Mouse (Mus musculus) liver, embryonic 11.5 days (tissue): ENCODE measurements around the gene Npas4. TPM values are rescaled to one million over a fixed set of nuclear protein-coding genes. Genes with fewer than 3 reads are reported as not detected.

Experiments used
- ATAC-seq: fragments of 200-750 bp; cut with Nextera tagmentation; replicated peaks from 2 replicates; pipeline ENCODE4 v1.8.0; 2017; ENCODE audit warnings: moderate number of reproducible peaks, mild to moderate bottlenecking, moderate TSS enrichment, moderate library complexity; ENCODE audit not compliant: low FRiP score
- DNase-seq: peaks from one replicate; pipeline ENCODE4 v3.0.0-alpha.2; 2017; ENCODE audit warnings: low spot score
- H3K27ac ChIP-seq: fragments of 300-500 bp; sonication (generic); 2 replicates; pipeline ENCODE4 v1.5.1; 2014; ENCODE audit warnings: mild to moderate bottlenecking, low read depth, low read length, control low read depth
- H3K27me3 ChIP-seq: fragments of 300-500 bp; sonication (generic); replicated peaks from 2 replicates; pipeline ENCODE4 v1.6.1; 2014; ENCODE audit warnings: low read length, mixed read lengths; ENCODE audit not compliant: control insufficient read depth, insufficient read depth
- H3K36me3 ChIP-seq: fragments of 300-500 bp; sonication (generic); 2 replicates; pipeline ENCODE4 v1.6.1; 2014; ENCODE audit warnings: mild to moderate bottlenecking, low read length, moderate library complexity, mixed read lengths; ENCODE audit not compliant: control insufficient read depth, insufficient read depth
- H3K4me1 ChIP-seq: fragments of 300-500 bp; sonication (generic); replicated peaks from 2 replicates; pipeline ENCODE4 v1.6.1; 2014; ENCODE audit warnings: low read length, mixed read lengths; ENCODE audit not compliant: control insufficient read depth, insufficient read depth
- H3K4me2 ChIP-seq: fragments of 300-500 bp; sonication (generic); 2 replicates; pipeline ENCODE4 v1.6.1; 2014; ENCODE audit warnings: mild to moderate bottlenecking, control low read depth, moderate library complexity
- H3K4me3 ChIP-seq: fragments of 300-500 bp; sonication (generic); 2 replicates; pipeline ENCODE4 v1.5.1; 2014; ENCODE audit warnings: low read depth, low read length, control low read depth
- H3K9ac ChIP-seq: fragments of 300-500 bp; sonication (generic); 2 replicates; pipeline ENCODE4 v1.6.1; 2014; ENCODE audit warnings: low read depth, low read length, control low read depth
- H3K9me3 ChIP-seq: fragments of 300-500 bp; sonication (generic); 2 replicates; pipeline ENCODE4 v1.6.1; 2016; ENCODE audit warnings: low read length, inconsistent platforms, mixed read lengths; ENCODE audit not compliant: control insufficient read depth
- WGBS: fragments of 180-500 bp; shearing (Covaris S2); extraction: QIAGEN DNeasy Blood & Tissue Kit; methylation state at CpG from one replicate; pipeline ENCODE4 v1.1.7; 2014; 5-methylcytosine and 5-hydroxymethylcytosine counted together
- polyA plus RNA-seq: library from polyadenylated mRNA; unstranded; fragments of >200 nt; fragmentation: Nextera tagmentation; extraction: Ambion mirVana; gene quantifications from 2 replicates; pipeline ENCODE4 v1.2.1, GENCODE M21; 2014

Npas4 gene
- polyA plus RNA-seq, 1 experiment from 2014 or later: 0.04 TPM

- DNase-seq: peak; percentile 81
- Histone ChIP-seq H3K36me3 (no peaks in the 10 kb centered on the region), H3K4me2 (peak within 1 kb of the TSS; percentile 77), H3K4me1 (peaks cover 8% of the 10 kb centered on the region; the same call in 1 of the 2 replicates), H3K9ac (peak within 1 kb of the TSS; percentile 23; the same call in 1 of the 2 replicates), H3K27ac (no peak within 1 kb of the TSS), H3K4me3 (peak within 1 kb of the TSS; percentile 53), H3K27me3 (peaks cover 36% of the 10 kb centered on the region), H3K9me3 (no peaks in the 10 kb centered on the region)
- under 1% methylated on average over 55 of the region's 55 CpGs for WGBS
- peak; percentile 93 for ATAC-seq
These were observed 47.4 kb downstream of the Npas4 start, which contains the start of gene Peli3 for GRCm38 (mm10) chr19:4942551-4943252. TSS of gene Peli3 (minus strand) at chr19:4943127.

- WGBS: 87% methylated on average over 17 of the region's 17 CpGs
- Histone ChIP-seq H3K9ac (no peak overlapping the region), H3K4me1 (peaks cover 5% of the 10 kb centered on the region; the same call in 1 of the 2 replicates), H3K27ac (no peak overlapping the region), H3K27me3 (peaks cover 25% of the 10 kb centered on the region), H3K4me3 (no peak overlapping the region), H3K9me3 (no peaks in the 10 kb centered on the region), H3K4me2 (no peak overlapping the region), H3K36me3 (no peaks in the 10 kb centered on the region)
- ATAC-seq (no peak), DNase-seq (no peak)
These were observed 52.4 kb downstream of the Npas4 start for GRCm38 (mm10) chr19:4937444-4938310.

- 73% methylated on average over 2 of the region's 2 CpGs for WGBS
- peaks cover 17% of the 10 kb centered on the region for H3K27me3 ChIP-seq
- no peak overlapping the region for H3K27ac ChIP-seq
- no peak for ATAC-seq
- no peak overlapping the region for H3K9ac ChIP-seq
- no peaks in the 10 kb centered on the region for H3K9me3 ChIP-seq
- H3K4me2 ChIP-seq: no peak overlapping the region
- H3K4me3 ChIP-seq: no peak overlapping the region
- DNase-seq: no peak
- no peaks in the 10 kb centered on the region for H3K36me3 ChIP-seq
- no peaks in the 10 kb centered on the region for H3K4me1 ChIP-seq
These were observed 53.2 kb downstream of the Npas4 start for GRCm38 (mm10) chr19:4936896-4937295.

Other genes starting within 250 kb of the Npas4 start
- 36.0 and 44.0 TPM in 2 replicates for gene Rbm4b, start 233.8 kb downstream of the Npas4 start, polyA plus RNA-seq
- gene Rbm4, start 196.4 kb downstream of the Npas4 start, polyA plus RNA-seq: 49.9 and 54.0 TPM in 2 replicates
- gene Gm21992, start 178.7 kb downstream of the Npas4 start, polyA plus RNA-seq: 19.4 and 30.1 TPM in 2 replicates
- 92.4 and 104 TPM in 2 replicates for gene Rbm14, start 178.7 kb downstream of the Npas4 start, polyA plus RNA-seq
- 46.2 and 49.8 TPM in 2 replicates for gene Ccs, start 151.0 kb downstream of the Npas4 start, polyA plus RNA-seq
- gene Ccdc87, start 150.9 kb downstream of the Npas4 start, polyA plus RNA-seq: 0.05 TPM in 1 of 2 replicates, not detected in the other
- 13.2 and 13.3 TPM in 2 replicates for gene Ctsf, start 135.2 kb downstream of the Npas4 start, polyA plus RNA-seq
- 1.9 and 2.1 TPM in 2 replicates for gene Actn3, start 112.4 kb downstream of the Npas4 start, polyA plus RNA-seq
- gene Zdhhc24, start 111.6 kb downstream of the Npas4 start, polyA plus RNA-seq: 12.2 and 13.6 TPM in 2 replicates
- 1.2 and 2.5 TPM in 2 replicates for gene Bbs1, start 83.7 kb downstream of the Npas4 start, polyA plus RNA-seq
- gene Dpp3, start 62.0 kb downstream of the Npas4 start, polyA plus RNA-seq: 114 and 131 TPM in 2 replicates
- 0.34 and 0.39 TPM in 2 replicates for gene Peli3, start 47.2 kb downstream of the Npas4 start, polyA plus RNA-seq
- gene Mrpl11, start 28.2 kb downstream of the Npas4 start, polyA plus RNA-seq: 138 and 139 TPM in 2 replicates
- 6.2 and 6.6 TPM in 2 replicates for gene Slc29a2, start 33.5 kb upstream of the Npas4 start, polyA plus RNA-seq
- gene B4gat1, start 48.5 kb upstream of the Npas4 start, polyA plus RNA-seq: 19.1 and 21.3 TPM in 2 replicates
- gene AC124502.3, start 48.6 kb upstream of the Npas4 start, polyA plus RNA-seq: 1.1 TPM in 2 replicates
- gene Brms1, start 51.0 kb upstream of the Npas4 start, polyA plus RNA-seq: 61.2 and 61.3 TPM in 2 replicates
- 1.3 and 1.4 TPM in 2 replicates for gene Rin1, start 60.2 kb upstream of the Npas4 start, polyA plus RNA-seq
- 28.6 and 29.3 TPM in 2 replicates for gene Cd248, start 77.8 kb upstream of the Npas4 start, polyA plus RNA-seq
- 2.6 TPM in 2 replicates for gene Tmem151a, start 95.2 kb upstream of the Npas4 start, polyA plus RNA-seq
- gene Yif1a, start 98.2 kb upstream of the Npas4 start, polyA plus RNA-seq: 77.8 and 83.4 TPM in 2 replicates
- gene Cnih2, start 108.2 kb upstream of the Npas4 start, polyA plus RNA-seq: 8.4 and 9.5 TPM in 2 replicates
- 180 and 185 TPM in 2 replicates for gene Rab1b, start 116.8 kb upstream of the Npas4 start, polyA plus RNA-seq
- 7.3 and 8.3 TPM in 2 replicates for gene Klc2, start 128.2 kb upstream of the Npas4 start, polyA plus RNA-seq